Mouse (Mus musculus): ENCODE results near the gene Trim41. TPM values are rescaled to one million over a fixed set of nuclear protein-coding genes. Genes with fewer than 3 reads are reported as not detected.
"Not testable (repeated sequence)": the region's sequence is repeated elsewhere in the genome, so short reads cannot be mapped to it uniquely, and the experiment has no call there.

The Trim41 gene
- polyA plus RNA-seq, 1 experiment: 29.6 TPM

- no peaks in the 10 kb centered on the region for H3K27me3 ChIP-seq (ENCODE audit: control insufficient read depth, insufficient read depth, low read length, poor library complexity, severe bottlenecking)
- TF ChIP-seq CTCF (IDR thresholded peaks at IDR 0.05; ENCODE audit: low read depth, low read length) (peak; percentile 18), POLR2A (IDR thresholded peaks at IDR 0.05; ENCODE audit: insufficient read depth, low read length) (no peak)
- no peak overlapping the region for H3K27ac ChIP-seq (ENCODE audit: insufficient read depth, low read length)
- no peak overlapping the region for H3K4me3 ChIP-seq (ENCODE audit: low read depth, low read length)
- no peaks in the 10 kb centered on the region for H3K9me3 ChIP-seq (replicated peaks; ENCODE audit: control insufficient read depth, insufficient read depth, low read length, poor library complexity, severe bottlenecking)
- H3K9ac ChIP-seq (ENCODE audit: low read depth, poor library complexity, severe bottlenecking): no peak overlapping the region
- H3K4me1 ChIP-seq (ENCODE audit: control insufficient read depth, insufficient read depth, low read length): peaks cover 3% of the 10 kb centered on the region
- H3K36me3 ChIP-seq (ENCODE audit: control insufficient read depth, insufficient read depth, low read length, poor library complexity, severe bottlenecking): peaks cover 7% of the 10 kb centered on the region
These were observed 20.9 kb downstream of the Trim41 start for GRCm38 (mm10) chr11:48796290-48796689.

GRCm38 (mm10) chr11:48795221-48795620, 21.9 kb downstream of the Trim41 start:
- H3K4me1 ChIP-seq (ENCODE audit: control insufficient read depth, insufficient read depth, low read length): peaks cover 3% of the 10 kb centered on the region

DNA sequence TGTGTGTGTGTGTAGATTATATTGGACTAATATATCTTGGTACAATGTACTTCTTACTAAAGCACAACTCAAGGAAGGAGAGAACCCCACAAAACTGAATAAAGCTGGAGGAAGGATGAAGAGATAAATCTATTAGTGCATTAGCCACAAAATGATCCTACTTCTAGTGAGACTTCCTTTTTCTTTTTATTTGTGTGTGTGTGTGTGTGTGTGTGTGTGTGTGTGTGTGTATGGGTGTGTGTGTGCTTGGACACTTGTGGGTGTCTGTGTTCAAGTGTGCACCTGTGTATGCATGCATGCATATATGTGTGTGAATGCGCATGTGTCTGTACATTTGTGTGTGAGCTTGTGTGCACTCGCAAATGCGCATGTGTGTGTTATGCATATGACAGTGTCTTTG, 24.0 kb downstream of the Trim41 start:
- Histone ChIP-seq H3K4me3 (ENCODE audit: low read depth, low read length) (no peak overlapping the region), H3K27me3 (ENCODE audit: control insufficient read depth, insufficient read depth, low read length, poor library complexity, severe bottlenecking) (no peaks in the 10 kb centered on the region), H3K4me1 (ENCODE audit: control insufficient read depth, insufficient read depth, low read length) (peaks cover 3% of the 10 kb centered on the region), H3K9ac (ENCODE audit: low read depth, poor library complexity, severe bottlenecking) (no peak overlapping the region), H3K36me3 (ENCODE audit: control insufficient read depth, insufficient read depth, low read length, poor library complexity, severe bottlenecking) (no peaks in the 10 kb centered on the region), H3K9me3 (replicated peaks; ENCODE audit: control insufficient read depth, insufficient read depth, low read length, poor library complexity, severe bottlenecking) (no peaks in the 10 kb centered on the region), H3K27ac (ENCODE audit: insufficient read depth, low read length) (no peak overlapping the region)
- no peak for TF ChIP-seq POLR2A (IDR thresholded peaks at IDR 0.05; ENCODE audit: insufficient read depth, low read length)
- no peak for TF ChIP-seq CTCF (IDR thresholded peaks at IDR 0.05; ENCODE audit: low read depth, low read length)
- no peak for TF ChIP-seq EP300 (IDR thresholded peaks at IDR 0.05; ENCODE audit: insufficient read depth, low read depth, low read length)

More at GRCm38 (mm10) chr11:48795221-48795620, 21.9 kb downstream of the Trim41 start:
- Histone ChIP-seq H3K4me3 (ENCODE audit: low read depth, low read length) (no peak overlapping the region), H3K27me3 (ENCODE audit: control insufficient read depth, insufficient read depth, low read length, poor library complexity, severe bottlenecking) (no peaks in the 10 kb centered on the region), H3K9ac (ENCODE audit: low read depth, poor library complexity, severe bottlenecking) (no peak overlapping the region), H3K27ac (ENCODE audit: insufficient read depth, low read length) (no peak overlapping the region), H3K36me3 (ENCODE audit: control insufficient read depth, insufficient read depth, low read length, poor library complexity, severe bottlenecking) (no peaks in the 10 kb centered on the region), H3K9me3 (replicated peaks; ENCODE audit: control insufficient read depth, insufficient read depth, low read length, poor library complexity, severe bottlenecking) (no peaks in the 10 kb centered on the region)
- TF ChIP-seq POLR2A (IDR thresholded peaks at IDR 0.05; ENCODE audit: insufficient read depth, low read length): no peak
- no peak for TF ChIP-seq EP300 (IDR thresholded peaks at IDR 0.05; ENCODE audit: insufficient read depth, low read depth, low read length)
- TF ChIP-seq CTCF (IDR thresholded peaks at IDR 0.05; ENCODE audit: low read depth, low read length): no peak

GRCm38 (mm10) chr11:48791894-48792293, 25.3 kb downstream of the Trim41 start:
- H3K9ac ChIP-seq (ENCODE audit: low read depth, poor library complexity, severe bottlenecking); H3K4me1 ChIP-seq (ENCODE audit: control insufficient read depth, insufficient read depth, low read length); H3K27me3 ChIP-seq (ENCODE audit: control insufficient read depth, insufficient read depth, low read length, poor library complexity, severe bottlenecking); H3K27ac ChIP-seq (ENCODE audit: insufficient read depth, low read length); H3K4me3 ChIP-seq (ENCODE audit: low read depth, low read length); H3K36me3 ChIP-seq (ENCODE audit: control insufficient read depth, insufficient read depth, low read length, poor library complexity, severe bottlenecking); H3K9me3 ChIP-seq (replicated peaks; ENCODE audit: control insufficient read depth, insufficient read depth, low read length, poor library complexity, severe bottlenecking): not testable (repeated sequence)

DNA sequence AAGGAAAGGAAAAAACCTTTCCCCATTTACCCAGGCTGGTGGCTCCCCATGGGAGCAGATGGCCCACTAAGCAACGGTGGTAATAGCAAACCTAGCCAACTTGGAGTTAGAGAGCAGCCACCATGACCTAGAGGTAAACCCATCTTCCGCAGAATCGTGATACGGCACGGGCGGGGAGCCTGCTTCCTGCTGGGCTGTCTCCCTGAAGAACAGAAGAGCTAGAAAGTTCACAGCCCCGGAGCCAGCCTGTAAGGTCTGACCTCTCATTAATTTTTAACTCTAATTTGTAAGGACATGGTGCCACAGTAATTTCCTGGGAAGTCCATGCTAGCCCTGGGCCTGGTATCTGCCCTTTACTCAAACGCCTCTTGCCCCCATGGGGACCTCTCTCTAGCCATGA, 26.2 kb downstream of the Trim41 start:
- TF ChIP-seq POLR2A (IDR thresholded peaks at IDR 0.05; ENCODE audit: insufficient read depth, low read length) (no peak), EP300 (IDR thresholded peaks at IDR 0.05; ENCODE audit: insufficient read depth, low read depth, low read length) (no peak), CTCF (IDR thresholded peaks at IDR 0.05; ENCODE audit: low read depth, low read length) (no peak)
- no peak overlapping the region for H3K27ac ChIP-seq (ENCODE audit: insufficient read depth, low read length)

DNA sequence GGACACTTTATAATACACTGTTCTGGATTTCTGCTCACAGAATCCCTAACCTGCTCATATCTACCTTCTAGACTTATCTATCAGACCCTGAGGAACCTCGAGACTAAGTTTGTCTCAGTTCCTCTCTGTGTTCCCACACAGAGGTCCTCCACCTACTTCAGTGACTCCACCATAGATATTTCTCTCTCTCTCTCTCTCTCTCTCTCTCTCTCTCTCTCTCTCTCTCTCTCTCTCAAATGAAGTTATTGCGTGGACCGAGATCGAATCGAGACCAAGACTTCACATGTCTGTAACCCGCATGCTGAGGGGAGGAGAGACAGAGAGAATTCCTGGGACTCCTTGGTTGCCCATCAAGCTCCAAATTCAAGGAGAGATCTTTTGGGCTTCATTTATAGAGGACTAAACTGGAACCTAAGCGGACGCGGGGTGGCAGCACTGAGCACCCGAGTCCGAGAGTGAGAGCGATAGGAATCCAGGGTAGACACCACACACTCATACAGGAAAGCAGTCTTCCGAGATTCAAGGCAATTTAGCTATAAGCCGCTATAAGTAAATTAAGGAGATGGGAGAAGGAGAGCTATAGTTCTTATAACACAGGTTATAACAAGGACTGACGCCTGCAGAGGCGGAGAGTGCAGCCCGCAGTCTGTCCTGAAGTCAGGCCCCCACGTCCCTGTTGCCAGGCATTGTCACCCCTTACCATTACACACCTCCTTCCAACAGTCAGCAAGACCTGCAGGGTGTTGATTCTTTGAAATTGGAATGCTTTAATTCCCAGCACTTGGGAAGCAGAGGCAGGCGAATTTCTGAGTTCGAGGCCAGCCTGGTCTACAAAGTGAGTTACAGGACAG, 27.0 kb downstream of the Trim41 start:
- Histone ChIP-seq H3K4me1 (ENCODE audit: control insufficient read depth, insufficient read depth, low read length) (no peaks in the 10 kb centered on the region), H3K9ac (ENCODE audit: low read depth, poor library complexity, severe bottlenecking) (0 out of 2 replicates have a peak overlapping the region, but pooled peaks have one; percentile 46)

More for the DNA sequence above, 26.2 kb downstream of the Trim41 start:
- no peaks in the 10 kb centered on the region for H3K9me3 ChIP-seq (replicated peaks; ENCODE audit: control insufficient read depth, insufficient read depth, low read length, poor library complexity, severe bottlenecking)
- no peaks in the 10 kb centered on the region for H3K36me3 ChIP-seq (ENCODE audit: control insufficient read depth, insufficient read depth, low read length, poor library complexity, severe bottlenecking)
- no peaks in the 10 kb centered on the region for H3K4me1 ChIP-seq (ENCODE audit: control insufficient read depth, insufficient read depth, low read length)
- H3K4me3 ChIP-seq (ENCODE audit: low read depth, low read length): peak overlapping the region; percentile 31; the same call in 1 of the 2 replicates
- no peaks in the 10 kb centered on the region for H3K27me3 ChIP-seq (ENCODE audit: control insufficient read depth, insufficient read depth, low read length, poor library complexity, severe bottlenecking)
- peak overlapping the region; percentile 46 for H3K9ac ChIP-seq (ENCODE audit: low read depth, poor library complexity, severe bottlenecking)

More for the DNA sequence above, 27.0 kb downstream of the Trim41 start:
- peak; percentile 76 for TF ChIP-seq CTCF (IDR thresholded peaks at IDR 0.05; ENCODE audit: low read depth, low read length)
- TF ChIP-seq EP300 (IDR thresholded peaks at IDR 0.05; ENCODE audit: insufficient read depth, low read depth, low read length): no peak
- TF ChIP-seq POLR2A (IDR thresholded peaks at IDR 0.05; ENCODE audit: insufficient read depth, low read length): no peak
- H3K27me3 ChIP-seq (ENCODE audit: control insufficient read depth, insufficient read depth, low read length, poor library complexity, severe bottlenecking): no peaks in the 10 kb centered on the region
- no peak overlapping the region for H3K27ac ChIP-seq (ENCODE audit: insufficient read depth, low read length)
- no peaks in the 10 kb centered on the region for H3K36me3 ChIP-seq (ENCODE audit: control insufficient read depth, insufficient read depth, low read length, poor library complexity, severe bottlenecking)
- peak overlapping the region; percentile 47 for H3K4me3 ChIP-seq (ENCODE audit: low read depth, low read length)
- H3K9me3 ChIP-seq (replicated peaks; ENCODE audit: control insufficient read depth, insufficient read depth, low read length, poor library complexity, severe bottlenecking): no peaks in the 10 kb centered on the region

Measured in ES-Bruce4 (cell line).